Mouse (Mus musculus) induced T-regulatory cell, adult 2 months (primary cell): ENCODE data around the gene Htr2a.

ENCODE experiments used
- DNase-seq: peaks from one replicate; pipeline ENCODE4 v3.0.0-alpha.2; 2012; ENCODE audit warnings: low read depth

Htr2a gene

GRCm38 (mm10) chr14:74640819-74641381 lies at the start of gene Htr2a:
Gene Htr2a (plus strand): TSS chr14:74640840.
- DNase-seq = peak; percentile 33

GRCm38 (mm10) chr14:74601333-74602087 lies 39.1 kb upstream of the Htr2a start:
- DNase-seq = no peak

GRCm38 (mm10) chr14:74602543-74602942 lies 38.1 kb upstream of the Htr2a start:
- peak; percentile 37 for DNase-seq

GRCm38 (mm10) chr14:74603131-74603766 lies 37.4 kb upstream of the Htr2a start:
- DNase-seq = no peak

- DNase-seq = no peak
These were observed 29.3 kb upstream of the Htr2a start for GRCm38 (mm10) chr14:74611326-74611725.

- peak; percentile 29 for DNase-seq
These were observed 21.8 kb upstream of the Htr2a start for GRCm38 (mm10) chr14:74618858-74619257.

- no peak for DNase-seq
These were observed 2.6 kb upstream of the Htr2a start for GRCm38 (mm10) chr14:74638071-74638470.

GRCm38 (mm10) chr14:74641668-74642230 lies 1.1 kb downstream of the Htr2a start:
- peak; percentile 25 for DNase-seq

GRCm38 (mm10) chr14:74643296-74643695 lies 2.7 kb downstream of the Htr2a start:
- DNase-seq = peak; percentile 79

- peak; percentile 42 for DNase-seq
These were observed 5.6 kb downstream of the Htr2a start for GRCm38 (mm10) chr14:74646107-74646793.

- no peak for DNase-seq
These were observed 9.4 kb downstream of the Htr2a start for GRCm38 (mm10) chr14:74650001-74650400.

- DNase-seq = no peak
These were observed 11.0 kb downstream of the Htr2a start for GRCm38 (mm10) chr14:74651678-74652077.

GRCm38 (mm10) chr14:74657227-74657626 lies 16.6 kb downstream of the Htr2a start:
- no peak for DNase-seq

GRCm38 (mm10) chr14:74659411-74659841 lies 18.8 kb downstream of the Htr2a start:
- DNase-seq = no peak

- DNase-seq = no peak
These were observed 31.7 kb downstream of the Htr2a start for GRCm38 (mm10) chr14:74672137-74673019.

GRCm38 (mm10) chr14:74673020-74673350 lies 32.3 kb downstream of the Htr2a start:
- DNase-seq = no peak

GRCm38 (mm10) chr14:74673584-74673983 lies 32.9 kb downstream of the Htr2a start:
- no peak for DNase-seq

- no peak for DNase-seq
These were observed 39.2 kb downstream of the Htr2a start for GRCm38 (mm10) chr14:74679841-74680240.

- no peak for DNase-seq
These were observed 43.8 kb downstream of the Htr2a start for GRCm38 (mm10) chr14:74684298-74684978.

- no peak for DNase-seq
These were observed 51.3 kb downstream of the Htr2a start for GRCm38 (mm10) chr14:74691963-74692362.

- no peak for DNase-seq
These were observed 56.1 kb downstream of the Htr2a start for GRCm38 (mm10) chr14:74696766-74697165.
